Mouse (Mus musculus): ENCODE results near the gene Cdk14.

The Cdk14 gene

GRCm38 (mm10) chr5:5134905-5135511 is 285.1 kb downstream of the Cdk14 start:
- CTCF ChIA-PET = no interaction called here
- POLR2A ChIA-PET = no interaction called here

GRCm38 (mm10) chr5:5134143-5134904 is 285.8 kb downstream of the Cdk14 start:
- ChIA-PET POLR2A (no interaction called here), CTCF (no interaction called here)

- ChIA-PET CTCF (no interaction called here), POLR2A (no interaction called here)
Measured at GRCm38 (mm10) chr5:5128852-5129251, 291.3 kb downstream of the Cdk14 start.

- ChIA-PET CTCF (no interaction called here), POLR2A (no interaction called here)
Measured at GRCm38 (mm10) chr5:5124645-5125044, 295.5 kb downstream of the Cdk14 start.

DNA sequence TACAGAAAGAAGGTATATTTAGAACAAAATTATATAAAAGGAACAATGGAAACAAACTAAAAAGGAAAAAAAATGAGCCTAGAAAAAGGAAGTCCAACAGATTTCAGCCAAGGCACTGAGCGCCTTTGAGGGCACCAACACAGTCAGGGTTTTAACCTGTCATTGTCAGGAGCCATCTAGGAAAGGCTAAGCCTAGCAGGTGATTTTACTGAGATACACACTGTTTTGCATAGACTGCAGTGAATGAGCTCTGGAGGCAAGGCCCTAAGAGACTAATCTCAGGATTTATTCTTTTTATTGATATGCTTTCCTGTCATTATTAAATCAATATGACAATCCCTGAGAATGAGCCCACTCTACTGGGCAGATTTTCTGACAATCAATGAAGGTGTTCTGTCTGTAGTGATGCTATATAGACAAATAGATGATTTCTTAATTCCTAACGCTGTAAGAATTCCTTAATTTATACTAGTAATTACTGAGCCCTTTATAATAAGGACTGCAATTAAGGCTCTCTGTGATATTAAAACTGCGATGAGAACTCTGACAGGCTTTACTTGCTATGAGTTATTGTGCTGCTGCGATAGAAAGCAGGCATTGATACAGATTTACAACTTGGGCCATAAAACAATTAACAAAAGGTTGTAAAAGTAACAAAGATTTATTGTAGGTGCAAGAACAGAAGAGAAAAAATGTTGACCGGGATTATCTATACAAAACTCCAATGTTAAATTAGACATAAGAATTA is 303.2 kb downstream of the Cdk14 start:
- ChIA-PET POLR2A (interaction anchor here in 1 of 4 experiments (0.6 kb wide), 1 partner anchor 713 kb away, joined by 4 read pairs; no protein-coding TSS in a partner anchor), CTCF (no interaction called here)

GRCm38 (mm10) chr5:5115546-5115945 is 304.6 kb downstream of the Cdk14 start:
- ChIA-PET CTCF (no interaction called here), POLR2A (no interaction called here)

DNA sequence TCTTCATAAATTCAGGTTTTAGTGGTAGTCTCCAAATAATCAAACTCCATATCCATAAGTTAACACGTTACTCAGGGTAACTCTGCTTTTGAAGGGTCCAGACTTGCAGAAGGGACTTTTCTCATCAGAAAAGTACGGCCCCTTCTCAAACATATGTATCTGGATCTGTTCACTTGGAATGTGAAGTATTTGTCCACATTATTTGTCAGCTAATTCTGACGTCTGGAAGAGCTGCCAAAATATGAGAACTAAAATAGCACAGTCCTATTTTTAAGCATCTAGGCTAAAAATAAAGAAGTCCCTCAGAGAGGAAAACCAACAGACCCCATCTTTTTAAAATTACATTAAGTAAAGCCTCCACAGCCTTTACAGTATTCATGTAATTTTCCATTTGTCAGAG is 310.5 kb downstream of the Cdk14 start:
- ChIA-PET CTCF (no interaction called here), POLR2A (no interaction called here)

- CTCF ChIA-PET = no interaction called here
- POLR2A ChIA-PET = no interaction called here
Measured at GRCm38 (mm10) chr5:5109017-5109416, 311.1 kb downstream of the Cdk14 start.

GRCm38 (mm10) chr5:5096248-5096915 is 323.7 kb downstream of the Cdk14 start:
- CTCF ChIA-PET = no interaction called here
- POLR2A ChIA-PET = no interaction called here

GRCm38 (mm10) chr5:5092736-5093135 is 327.4 kb downstream of the Cdk14 start:
- ChIA-PET CTCF (no interaction called here), POLR2A (no interaction called here)

DNA sequence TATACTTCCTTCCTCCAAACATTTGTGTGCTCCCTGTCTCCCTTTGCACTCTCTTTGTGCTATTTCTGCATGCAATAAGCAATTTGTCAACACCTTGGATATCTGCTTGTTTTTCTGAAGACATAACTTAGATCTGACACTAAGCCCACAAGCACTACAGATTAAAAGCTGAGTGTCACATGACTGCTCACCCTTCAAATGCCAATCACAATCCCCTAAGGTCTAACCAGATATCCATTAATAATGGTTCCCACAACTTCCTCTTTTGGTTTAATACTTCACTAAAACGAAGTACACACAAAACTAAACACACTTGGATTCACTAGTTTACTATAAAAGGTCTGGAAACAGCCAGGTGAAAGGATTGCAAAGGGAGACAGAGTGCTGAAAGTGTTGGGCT is 348.6 kb downstream of the Cdk14 start:
- POLR2A ChIA-PET = no interaction called here
- CTCF ChIA-PET = no interaction called here

GRCm38 (mm10) chr5:5064686-5065085 is 355.4 kb downstream of the Cdk14 start:
- CTCF ChIA-PET = no interaction called here

DNA sequence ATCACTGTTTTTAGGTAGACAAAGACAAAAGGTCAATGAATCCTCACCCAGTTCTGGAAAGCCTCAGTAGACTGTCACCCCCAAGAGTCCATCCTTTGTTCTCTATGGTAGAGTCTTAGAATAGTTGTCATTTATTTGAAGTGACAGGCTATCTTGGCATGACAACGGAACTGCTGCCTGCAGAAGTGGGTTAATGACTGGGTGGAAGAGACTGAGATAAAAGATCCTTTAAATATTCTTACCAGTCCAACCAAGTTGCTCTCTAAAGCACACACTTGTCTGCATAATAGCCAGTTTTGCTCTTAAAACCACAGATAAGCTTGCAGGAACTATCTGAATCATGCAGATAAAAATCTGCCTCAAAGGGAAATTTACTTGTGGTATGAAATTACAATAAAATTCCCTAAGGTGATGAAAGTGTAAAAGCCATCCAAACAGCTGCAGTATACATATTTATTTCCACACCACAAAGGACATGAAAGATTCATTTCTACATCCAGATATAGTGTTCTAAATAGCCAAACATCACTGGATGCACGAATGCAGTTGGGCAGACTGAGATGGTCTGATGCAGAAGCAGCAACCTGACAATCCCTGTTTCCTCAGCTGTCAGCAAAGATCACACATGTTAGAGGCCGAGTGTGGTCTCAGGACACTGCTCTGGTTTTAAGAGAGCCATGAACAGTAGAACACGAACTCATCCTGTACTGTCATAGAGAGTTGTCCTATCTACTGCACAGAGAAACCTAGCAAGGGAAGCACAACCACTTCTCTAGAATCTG is 363.8 kb downstream of the Cdk14 start:
- CTCF ChIA-PET = no interaction called here

More at GRCm38 (mm10) chr5:5064686-5065085, 355.4 kb downstream of the Cdk14 start:
- POLR2A ChIA-PET = interaction anchor here in 1 of 4 experiments (0.6 kb wide), 1 partner anchor 248 kb away, joined by 3 read pairs; no protein-coding TSS in a partner anchor

DNA sequence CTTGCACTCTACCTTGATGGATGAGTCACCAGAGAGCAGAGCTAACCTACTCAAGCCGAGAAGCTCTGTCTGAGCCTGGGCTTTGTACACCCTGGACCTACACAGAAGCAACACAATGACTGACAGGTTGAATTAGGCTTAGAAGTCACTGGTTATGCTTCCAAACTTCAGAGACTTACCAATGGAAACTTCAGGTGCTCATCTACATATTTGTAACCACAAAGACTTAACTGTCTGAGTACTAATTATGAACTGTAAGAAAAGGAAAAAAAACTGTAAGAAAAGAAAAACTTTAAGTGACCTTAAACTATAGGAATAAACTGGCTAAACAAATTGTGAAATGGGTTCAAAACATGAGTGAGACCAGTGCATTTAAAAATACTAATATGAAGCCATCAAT is 364.6 kb downstream of the Cdk14 start:
- ChIA-PET CTCF (no interaction called here), POLR2A (no interaction called here)

More for the DNA sequence above, 363.8 kb downstream of the Cdk14 start:
- POLR2A ChIA-PET = no interaction called here

DNA sequence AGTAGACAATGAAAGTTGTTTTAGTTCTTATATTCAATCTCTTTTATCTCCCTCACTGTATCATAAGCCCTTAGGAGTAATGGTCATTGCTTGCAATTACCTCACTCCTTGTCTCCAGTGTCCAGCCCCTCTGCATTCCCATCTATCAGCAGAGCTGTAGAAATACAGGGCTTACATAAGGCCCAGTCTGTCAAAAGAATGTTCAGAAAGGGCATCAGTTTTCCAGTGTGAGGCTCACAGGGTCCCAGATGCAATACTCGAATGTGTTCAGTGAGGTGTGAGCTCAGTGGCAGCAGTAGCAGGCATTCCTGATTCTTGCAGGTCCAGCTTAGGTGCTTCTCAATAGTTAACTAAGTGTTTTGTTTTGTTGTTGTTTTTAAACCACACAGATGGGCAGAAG is 365.8 kb downstream of the Cdk14 start:
- ChIA-PET POLR2A (no interaction called here), CTCF (no interaction called here)

DNA sequence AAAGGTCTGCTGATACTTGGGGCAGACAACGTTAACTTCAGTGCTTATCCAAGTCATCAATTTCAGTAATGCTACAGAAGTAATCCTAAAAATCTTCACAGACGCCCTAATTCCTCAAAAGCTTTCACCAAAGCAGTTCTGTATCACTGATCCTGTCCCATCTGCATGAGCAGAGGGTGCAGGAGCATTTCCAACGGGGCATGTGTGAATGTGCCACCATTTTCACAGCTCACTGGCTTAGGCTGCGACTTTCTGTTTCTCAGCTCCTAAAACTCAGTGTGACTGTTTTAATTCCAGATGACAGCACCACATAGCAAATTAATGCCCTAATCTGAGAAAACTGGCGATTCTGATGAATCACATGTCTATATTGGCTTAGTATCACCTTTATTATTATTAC is 375.8 kb downstream of the Cdk14 start:
- POLR2A ChIA-PET = interaction anchor here in 1 of 4 experiments (0.7 kb wide), 1 partner anchor 26 kb away, joined by 3 read pairs; no protein-coding TSS in a partner anchor
- CTCF ChIA-PET = no interaction called here

DNA sequence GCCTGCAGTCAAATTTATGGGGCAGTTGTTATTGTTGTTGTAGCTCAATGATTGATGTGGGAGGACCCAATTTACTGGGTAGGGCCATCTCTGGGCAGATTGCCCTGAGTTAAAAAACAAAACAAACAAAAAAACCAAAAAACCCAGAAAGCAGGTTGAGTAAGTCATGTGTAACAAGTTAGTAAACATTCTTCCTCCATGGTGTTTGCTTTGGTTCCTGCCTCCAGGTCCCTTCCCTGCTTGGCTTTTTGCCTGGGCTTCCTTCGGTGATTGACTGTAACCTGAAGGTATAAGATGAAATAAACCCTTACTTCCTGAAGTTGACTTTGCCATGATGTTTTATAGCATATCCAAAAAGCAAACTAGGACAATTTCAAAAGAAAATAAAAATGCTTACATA is 377.4 kb downstream of the Cdk14 start:
- CTCF ChIA-PET = no interaction called here

GRCm38 (mm10) chr5:5041480-5041879 is 378.6 kb downstream of the Cdk14 start:
- ChIA-PET CTCF (no interaction called here), POLR2A (no interaction called here)

More for the DNA sequence above, 377.4 kb downstream of the Cdk14 start:
- POLR2A ChIA-PET = no interaction called here

- POLR2A ChIA-PET = no interaction called here
Measured at GRCm38 (mm10) chr5:5039700-5040284, 380.3 kb downstream of the Cdk14 start.

More at GRCm38 (mm10) chr5:5039700-5040284, 380.3 kb downstream of the Cdk14 start:
- CTCF ChIA-PET = no interaction called here
